Mouse (Mus musculus): Measurements from ENCODE around the gene Tmem201.

DNA sequence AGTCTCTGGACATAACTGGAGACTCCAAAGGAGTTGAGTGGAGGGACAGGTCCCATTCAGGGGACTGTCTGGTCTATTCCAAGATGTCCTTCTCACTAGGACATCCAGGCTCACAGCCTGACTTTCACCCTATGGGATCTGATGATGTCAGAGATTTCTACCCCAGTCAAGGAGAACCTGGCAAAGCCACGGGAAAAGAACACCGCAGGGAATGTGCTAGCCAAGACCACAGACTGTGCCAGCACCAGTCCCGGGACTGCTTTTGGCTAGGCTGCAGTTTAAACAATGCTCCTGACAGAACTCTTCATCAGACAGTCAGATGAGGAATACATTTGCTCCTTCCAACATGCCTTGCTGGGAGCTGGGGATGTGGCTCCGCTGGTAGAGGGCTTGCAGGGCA lies 37.9 kb downstream of the Tmem201 start:
- TF ChIP-seq CTCF (IDR thresholded peaks at IDR 0.05; ENCODE audit: borderline replicate concordance, insufficient read depth, low read depth, low read length) (no peak), POLR2A (IDR thresholded peaks at IDR 0.05; ENCODE audit: borderline replicate concordance, insufficient read depth, low read length) (no peak)
